Mouse (Mus musculus) spleen, adult 2 months (tissue): ENCODE measurements around the gene Szrd1.

Experiments used
- CTCF ChIP-seq: fragments of 200-500 bp; IDR thresholded peaks from 2 replicates; pipeline ENCODE4 v1.5.1; 2011; ENCODE audit warnings: mild to moderate bottlenecking, inconsistent platforms; ENCODE audit not compliant: insufficient read depth, insufficient read length, insufficient replicate concordance; ENCODE audit errors: extremely low read depth
- POLR2A ChIP-seq: fragments of 200-500 bp; IDR thresholded peaks from 2 replicates; pipeline ENCODE4 v1.6.1; 2011; ENCODE audit warnings: low read depth, low read length, inconsistent platforms

DNA sequence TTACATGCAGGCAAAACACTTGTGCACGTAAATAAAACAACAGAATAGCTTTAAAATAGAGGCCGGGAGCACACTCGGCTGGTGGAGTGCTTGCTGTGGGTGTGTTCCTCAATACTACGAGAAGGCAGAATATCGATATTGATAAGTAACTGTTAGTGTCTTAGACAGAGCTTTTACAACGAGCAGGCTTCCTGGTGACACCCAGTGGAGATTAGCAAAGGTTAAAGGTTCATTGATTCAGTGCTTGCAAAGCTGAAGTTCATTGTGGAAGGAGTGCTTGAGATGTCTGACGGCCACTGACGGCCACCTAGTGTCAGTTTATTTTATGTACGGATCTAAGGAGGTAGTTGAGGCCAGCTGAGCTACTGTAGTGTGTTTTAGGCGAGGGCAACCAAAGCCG is 19.5 kb upstream of the Szrd1 start:
- no peak for TF ChIP-seq POLR2A
- no peak for TF ChIP-seq CTCF
